Mouse (Mus musculus) T-helper 1 cell (primary cell): ENCODE data around the gene Ctag2.

Experiments used
- in situ Hi-C: fragments of 300-600 bp; cut with MboI, MseI; formaldehyde crosslinking; loops from one replicate; pipeline ENCODE4 v1.15.1; 2025; ENCODE audit warnings: high pct_unique_total_duplicates

Ctag2 gene

GRCm38 (mm10) chrX:65047344-65047743 lies at the start of gene Ctag2:
TSS of gene Ctag2 (plus strand) at chrX:65047644.
- in situ Hi-C loops = no loop called here
